Mouse (Mus musculus) liver, postnatal 0 days (tissue): ENCODE measurements around the gene Pilra.

Source experiments
- CTCF ChIP-seq: sonication (generic); IDR thresholded peaks from 2 replicates; pipeline ENCODE4 v1.5.1; 2016; ENCODE audit warnings: antibody characterized with exemption, low read depth
- EP300 ChIP-seq: IDR thresholded peaks from 2 replicates; pipeline ENCODE4 v1.6.1; 2016; ENCODE audit warnings: antibody characterized with exemption, low read depth, mild to moderate bottlenecking

DNA sequence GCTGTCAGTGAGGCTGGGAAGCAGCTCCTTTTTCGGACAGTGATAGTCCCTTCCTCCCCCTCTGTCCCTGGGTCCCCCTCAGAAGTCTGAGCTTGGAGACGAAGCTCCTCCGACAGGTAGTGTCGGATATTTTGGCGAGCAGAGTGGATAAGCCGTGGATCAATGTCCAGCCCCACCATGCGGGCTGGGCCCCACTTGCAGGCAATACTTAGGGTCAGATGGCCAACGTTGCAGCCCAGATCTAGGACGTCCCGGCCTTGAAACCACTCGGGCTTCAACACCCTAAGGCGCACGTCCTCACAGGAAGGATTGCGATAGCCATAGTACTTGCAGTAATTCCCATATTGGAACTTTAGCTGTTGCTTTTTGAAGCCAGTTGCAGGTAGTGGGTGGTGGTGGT is 51.5 kb downstream of the Pilra start:
- TF ChIP-seq CTCF (no peak), EP300 (no peak)
